Comparison of ENCODE assay signal across 30 mouse cellular contexts in the genomic region with DNA sequence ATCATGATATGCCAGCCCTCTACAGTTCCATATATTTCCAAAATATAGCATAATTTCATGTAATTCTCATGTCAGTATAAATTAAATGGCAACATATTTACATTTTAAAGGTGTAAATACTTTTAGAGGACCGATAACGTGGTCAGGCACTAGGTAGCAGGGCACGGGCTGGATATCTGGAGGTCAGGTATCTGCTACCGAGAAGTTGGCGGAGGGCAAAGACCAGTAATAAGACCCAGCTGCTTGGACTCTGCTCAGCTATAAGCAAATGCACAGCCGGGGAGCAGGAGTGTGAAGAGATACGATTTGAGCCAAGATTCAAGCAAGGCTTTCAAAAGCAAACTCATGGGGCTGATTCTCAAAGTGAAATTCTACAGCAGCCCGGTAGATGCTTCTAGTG. TPM values are rescaled to one million over a fixed set of nuclear protein-coding genes. Genes with fewer than 3 reads are reported as not detected.
DNase-seq lines count a peak whose midpoint lies in the region; ATAC-seq lines count a peak whose summit lies in the region.
"Had no signal": no experiment of that assay in that cellular context is flagged by ENCODE, and none has a peak within 500 bp of the region (broad histone marks: within the 10 kb centered on the region; RNA-seq: fewer than 3 reads in every experiment).

No protein-coding gene starts in this region.

- 64% methylated on average over 8 of the region's 8 CpGs for WGBS in intestine, embryonic 15.5 days
- WGBS in liver, embryonic 15.5 days (ENCODE audit: insufficient replicate concordance) = 72% methylated on average over 8 of the region's 8 CpGs
- 84% methylated on average over 8 of the region's 8 CpGs for WGBS in hindbrain, embryonic 11.5 days
- WGBS in kidney, embryonic 15.5 days = 61% methylated on average over 8 of the region's 8 CpGs

- no peak overlapping the region; the same call in 1 of the 2 replicates for H3K4me2 ChIP-seq in intestine, embryonic 15.5 days (replicated peaks)
- no peak overlapping the region for H3K4me2 ChIP-seq in liver, embryonic 15.5 days
- H3K4me2 ChIP-seq in hindbrain, embryonic 11.5 days (replicated peaks; ENCODE audit: low read depth, low read length) = no peak overlapping the region
- no peak overlapping the region for H3K4me2 ChIP-seq in kidney, embryonic 15.5 days
- H3K4me2 ChIP-seq: forebrain, embryonic 13.5 days; heart, embryonic 11.5 days; hindbrain, embryonic 13.5 days; lung, embryonic 14.5 days; midbrain, embryonic 13.5 days; neural tube, embryonic 15.5 days had no signal

- no peak for ATAC-seq in megakaryocyte, adult 5-6 weeks (ENCODE audit: poor library complexity, severe bottlenecking)
- ATAC-seq in intestine, embryonic 15.5 days = 0 out of 2 replicates have a peak, but pooled peaks have one; percentile 40
- no peak for ATAC-seq in liver, embryonic 15.5 days (ENCODE audit: insufficient read depth)
- no peak for ATAC-seq in hindbrain, embryonic 11.5 days (ENCODE audit: low FRiP score)
- no peak for ATAC-seq in kidney, embryonic 15.5 days (replicated peaks; ENCODE audit: low FRiP score)
- ATAC-seq: activated CD4-positive, CD25-positive, alpha-beta regulatory T cell, adult 4 months; forebrain, embryonic 13.5 days; midbrain, embryonic 13.5 days had no signal

- H3K9me3 ChIP-seq in megakaryocyte, embryonic 14.5 days = no peaks in the 10 kb centered on the region
- H3K9me3 ChIP-seq in intestine, embryonic 15.5 days = no peaks in the 10 kb centered on the region
- H3K9me3 ChIP-seq in liver, embryonic 15.5 days (replicated peaks) = no peaks in the 10 kb centered on the region
- no peaks in the 10 kb centered on the region for H3K9me3 ChIP-seq in hindbrain, embryonic 11.5 days (ENCODE audit: control insufficient read depth, low read length)
- H3K9me3 ChIP-seq in kidney, embryonic 15.5 days (replicated peaks) = no peaks in the 10 kb centered on the region
- H3K9me3 ChIP-seq: forebrain, embryonic 13.5 days; hindbrain, embryonic 13.5 days; midbrain, embryonic 13.5 days; neural tube, embryonic 15.5 days had no signal

- no peaks in the 10 kb centered on the region for H3K27me3 ChIP-seq in megakaryocyte, embryonic 14.5 days (replicated peaks)
- no peaks in the 10 kb centered on the region for H3K27me3 ChIP-seq in intestine, embryonic 15.5 days (replicated peaks)
- no peaks in the 10 kb centered on the region for H3K27me3 ChIP-seq in liver, embryonic 15.5 days
- no peaks in the 10 kb centered on the region for H3K27me3 ChIP-seq in hindbrain, embryonic 11.5 days (ENCODE audit: control insufficient read depth, insufficient read depth, low read length)
- H3K27me3 ChIP-seq in kidney, embryonic 15.5 days = no peaks in the 10 kb centered on the region
- H3K27me3 ChIP-seq: forebrain, embryonic 13.5 days; hindbrain, embryonic 13.5 days; neural tube, embryonic 15.5 days had no signal

- H3K9ac ChIP-seq in intestine, embryonic 15.5 days = no peak overlapping the region
- H3K9ac ChIP-seq in liver, embryonic 15.5 days = no peak overlapping the region
- no peak overlapping the region for H3K9ac ChIP-seq in hindbrain, embryonic 11.5 days (ENCODE audit: low read depth, low read length)
- no peak overlapping the region for H3K9ac ChIP-seq in kidney, embryonic 15.5 days
- H3K9ac ChIP-seq: forebrain, embryonic 13.5 days; hindbrain, embryonic 13.5 days; lung, embryonic 14.5 days; midbrain, embryonic 13.5 days; neural tube, embryonic 15.5 days had no signal

- no peak overlapping the region for H3K27ac ChIP-seq in intestine, embryonic 15.5 days
- H3K27ac ChIP-seq in liver, embryonic 15.5 days (replicated peaks) = peak overlapping the region; percentile 48; the same call in 1 of the 2 replicates
- no peak overlapping the region for H3K27ac ChIP-seq in hindbrain, embryonic 11.5 days (ENCODE audit: low read depth, low read length)
- no peak overlapping the region for H3K27ac ChIP-seq in kidney, embryonic 15.5 days
- H3K27ac ChIP-seq: forebrain, embryonic 13.5 days; hindbrain, embryonic 13.5 days; midbrain, embryonic 13.5 days; neural tube, embryonic 15.5 days had no signal

- H3K4me3 ChIP-seq in megakaryocyte, embryonic 14.5 days (replicated peaks) = peak overlapping the region; percentile 91
- no peak overlapping the region for H3K4me3 ChIP-seq in intestine, embryonic 15.5 days (replicated peaks)
- no peak overlapping the region for H3K4me3 ChIP-seq in liver, embryonic 15.5 days (replicated peaks)
- H3K4me3 ChIP-seq in hindbrain, embryonic 11.5 days (ENCODE audit: low read depth, low read length) = no peak overlapping the region
- no peak overlapping the region for H3K4me3 ChIP-seq in kidney, embryonic 15.5 days (replicated peaks)
- H3K4me3 ChIP-seq: forebrain, embryonic 13.5 days; hindbrain, embryonic 13.5 days; midbrain, embryonic 13.5 days; neural tube, embryonic 15.5 days had no signal

- DNase-seq in hindbrain, embryonic 11.5 days (ENCODE audit: low spot score) = no peak
- no peak for DNase-seq in layer of hippocampus, adult 18-20 months (ENCODE audit: low spot score in 2 of 2)
- DNase-seq: adrenal gland, adult 2 months; adrenal gland, postnatal 36 days; cerebellum, adult 18-20 months; cerebellum, postnatal 10 days; gastrocnemius, postnatal 25 days; heart, adult 18-20 months; heart, postnatal 36 days; kidney, adult 18-20 months; kidney, postnatal 36 days; layer of hippocampus, postnatal 36 days; lung, embryonic 14.5 days; lung, postnatal 14 days; retina, postnatal 1 day; right cerebral cortex, postnatal 25 days; spleen, adult 18-20 months; thymus, adult 2 months; thymus, postnatal 36 days had no signal

- peaks cover 96% of the 10 kb centered on the region for H3K36me3 ChIP-seq in megakaryocyte, embryonic 14.5 days (replicated peaks; ENCODE audit: low read length)
- no peaks in the 10 kb centered on the region for H3K36me3 ChIP-seq in intestine, embryonic 15.5 days
- peaks cover 30% of the 10 kb centered on the region for H3K36me3 ChIP-seq in liver, embryonic 15.5 days (replicated peaks)
- H3K36me3 ChIP-seq in hindbrain, embryonic 11.5 days (ENCODE audit: control insufficient read depth, insufficient read depth, low read length) = no peaks in the 10 kb centered on the region
- H3K36me3 ChIP-seq in kidney, embryonic 15.5 days = no peaks in the 10 kb centered on the region
- H3K36me3 ChIP-seq: hindbrain, embryonic 13.5 days; midbrain, embryonic 13.5 days; neural tube, embryonic 15.5 days had no signal

- H3K4me1 ChIP-seq in megakaryocyte, embryonic 14.5 days = peaks cover 83% of the 10 kb centered on the region
- H3K4me1 ChIP-seq in intestine, embryonic 15.5 days (replicated peaks) = peaks cover 5% of the 10 kb centered on the region; the same call in 1 of the 2 replicates
- peaks cover 89% of the 10 kb centered on the region for H3K4me1 ChIP-seq in liver, embryonic 15.5 days (replicated peaks)
- no peaks in the 10 kb centered on the region; the same call in none of the 2 replicates for H3K4me1 ChIP-seq in hindbrain, embryonic 11.5 days (replicated peaks; ENCODE audit: control insufficient read depth, insufficient read depth, low read length)
- peaks cover 30% of the 10 kb centered on the region for H3K4me1 ChIP-seq in kidney, embryonic 15.5 days

RNA-seq across cellular contexts. Expression of a gene that starts 7.0 kb away (rescaled TPM):
- polyA plus RNA-seq in megakaryocyte, embryonic 14.5 days (2012; ENCODE audit: insufficient read depth, low replicate concordance) = 8.0 and 32.0 TPM in 2 replicates
- total RNA-seq in megakaryocyte, adult 5-6 weeks (2015) = 74.2 and 74.8 TPM in 2 replicates
- total RNA-seq in megakaryocyte, adult 5-6 weeks (2017) = 95.7 and 112 TPM in 2 replicates
- 23.2 and 23.7 TPM in 2 replicates for polyA plus RNA-seq in intestine, embryonic 15.5 days (2015; fragmentation: Nextera tagmentation; extraction: Ambion mirVana)
- polyA plus RNA-seq in liver, embryonic 15.5 days (2015; fragmentation: Nextera tagmentation; extraction: Ambion mirVana) = 10.5 and 12.0 TPM in 2 replicates
- 2.6 and 3.7 TPM in 2 replicates for polyA plus RNA-seq in hindbrain, embryonic 11.5 days (2014; fragmentation: Nextera tagmentation; extraction: Ambion mirVana)
- 1 to 10 TPM; 5.0 to 5.1 TPM for total RNA-seq in layer of hippocampus, adult 18-20 months (2021)
- 9.2 and 9.8 TPM in 2 replicates for polyA plus RNA-seq in kidney, embryonic 15.5 days (2015; fragmentation: Nextera tagmentation; extraction: Ambion mirVana)

RNA-seq across cellular contexts. Expression of a gene that starts 56.0 kb away (rescaled TPM):
- polyA plus RNA-seq in megakaryocyte, embryonic 14.5 days (2012; ENCODE audit: insufficient read depth, low replicate concordance) = 5.9 and 25.2 TPM in 2 replicates
- total RNA-seq in megakaryocyte, adult 5-6 weeks (2015) = 107 and 129 TPM in 2 replicates
- total RNA-seq in megakaryocyte, adult 5-6 weeks (2017) = 102 and 112 TPM in 2 replicates
- polyA plus RNA-seq in intestine, embryonic 15.5 days (2015; fragmentation: Nextera tagmentation; extraction: Ambion mirVana) = 135 and 139 TPM in 2 replicates
- 52.1 and 53.8 TPM in 2 replicates for polyA plus RNA-seq in liver, embryonic 15.5 days (2015; fragmentation: Nextera tagmentation; extraction: Ambion mirVana)
- polyA plus RNA-seq in hindbrain, embryonic 11.5 days (2014; fragmentation: Nextera tagmentation; extraction: Ambion mirVana) = 96.9 and 103 TPM in 2 replicates
- total RNA-seq in layer of hippocampus, adult 18-20 months (2021) = 10 to 100 TPM; 63.4 to 66.4 TPM
- 111 and 113 TPM in 2 replicates for polyA plus RNA-seq in kidney, embryonic 15.5 days (2015; fragmentation: Nextera tagmentation; extraction: Ambion mirVana)
